Mouse (Mus musculus): Measurements from ENCODE around the gene Gm49388. TPM values are rescaled to one million over a fixed set of nuclear protein-coding genes. Genes with fewer than 3 reads are reported as not detected.
A peak's percentile ranks its signal among the peaks of the same experiment; 100 is the strongest.
"Not testable (repeated sequence)": the region's sequence is repeated elsewhere in the genome, so short reads cannot be mapped to it uniquely, and the experiment has no call there.

Gm49388 gene
- total RNA-seq, 1 experiment from 2014 or later: 1.4 TPM

DNA sequence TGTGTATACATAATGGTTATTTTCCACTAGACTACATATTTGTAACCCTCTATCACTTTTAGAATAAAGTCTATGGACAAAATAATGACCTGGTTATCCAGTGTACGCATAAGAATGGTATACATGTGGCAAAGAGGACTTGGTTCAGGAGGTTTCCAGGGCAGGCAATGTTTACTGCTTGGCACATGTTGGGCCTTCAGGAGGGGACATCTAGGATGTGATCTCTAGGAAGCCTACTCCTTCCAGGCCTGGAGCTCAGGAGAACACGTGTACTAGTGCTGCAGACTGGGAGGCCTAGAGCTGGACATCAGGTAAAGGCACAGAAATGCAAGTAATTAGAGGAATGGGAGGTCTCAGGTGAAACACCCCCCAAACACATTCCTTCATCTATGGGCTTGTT lies 50.1 kb downstream of the Gm49388 start:
- ATAC-seq (replicated peaks; ENCODE audit: low read depth, poor library complexity, severe bottlenecking): no peak

DNA sequence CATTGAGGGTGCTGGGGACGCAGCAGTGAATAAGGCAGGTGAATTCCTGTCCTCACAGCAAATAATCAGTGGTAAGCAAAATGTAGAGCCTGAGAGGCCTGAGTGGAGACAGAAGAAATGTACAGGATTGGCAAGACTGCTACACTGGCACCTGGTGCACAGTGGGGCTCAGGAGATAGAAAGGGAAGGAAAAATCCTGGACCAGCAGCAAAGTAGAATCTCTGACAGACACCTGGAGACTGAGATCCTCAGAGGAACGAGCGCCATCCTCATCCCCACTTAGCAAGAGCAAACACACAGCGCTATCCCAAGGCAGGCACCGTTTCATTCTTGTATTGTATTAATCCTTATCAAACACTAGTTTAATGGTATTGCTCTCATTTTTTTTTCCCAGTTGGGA lies 52.1 kb downstream of the Gm49388 start:
- ATAC-seq (replicated peaks; ENCODE audit: low read depth, poor library complexity, severe bottlenecking): no peak

DNA sequence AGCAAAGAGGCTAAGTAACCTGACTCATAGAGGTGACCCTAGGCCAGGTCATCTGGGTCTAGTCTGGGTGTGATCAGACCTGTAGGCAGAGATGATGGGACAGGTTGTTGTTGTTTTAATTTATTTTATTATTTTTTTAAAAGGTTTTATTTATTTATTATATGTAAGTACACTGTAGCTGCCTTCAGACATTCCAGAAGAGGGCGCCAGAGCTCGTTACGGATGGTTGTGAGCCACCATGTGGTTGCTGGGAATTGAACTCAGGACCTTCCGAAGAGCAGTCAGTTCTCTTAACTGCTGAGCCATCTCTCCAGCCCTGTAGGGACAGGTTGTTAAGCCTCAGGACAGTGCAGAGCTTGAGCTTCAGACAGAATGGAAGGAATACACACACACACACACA lies 52.5 kb downstream of the Gm49388 start:
- ATAC-seq (replicated peaks; ENCODE audit: low read depth, poor library complexity, severe bottlenecking): not testable (repeated sequence)

DNA sequence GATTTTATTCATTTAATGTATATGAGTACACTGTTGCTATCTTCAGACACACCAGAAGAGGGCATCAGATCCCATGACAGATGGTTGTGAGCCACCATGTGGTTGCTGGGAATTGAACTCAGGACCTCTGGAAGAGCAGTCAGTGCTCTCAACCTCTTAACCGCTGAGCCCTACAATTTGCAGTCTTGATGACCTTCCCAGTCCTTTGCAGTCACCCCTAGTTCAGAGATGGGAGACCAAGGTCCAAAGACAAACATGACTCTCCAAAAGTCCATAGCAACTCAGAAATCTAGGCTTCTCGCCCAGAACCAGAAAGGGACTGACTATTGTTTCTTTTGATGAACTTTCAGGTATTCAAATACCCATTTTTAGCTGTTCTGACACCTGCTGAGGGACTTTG lies 54.6 kb downstream of the Gm49388 start:
- not testable (repeated sequence) for ATAC-seq (replicated peaks; ENCODE audit: low read depth, poor library complexity, severe bottlenecking)

DNA sequence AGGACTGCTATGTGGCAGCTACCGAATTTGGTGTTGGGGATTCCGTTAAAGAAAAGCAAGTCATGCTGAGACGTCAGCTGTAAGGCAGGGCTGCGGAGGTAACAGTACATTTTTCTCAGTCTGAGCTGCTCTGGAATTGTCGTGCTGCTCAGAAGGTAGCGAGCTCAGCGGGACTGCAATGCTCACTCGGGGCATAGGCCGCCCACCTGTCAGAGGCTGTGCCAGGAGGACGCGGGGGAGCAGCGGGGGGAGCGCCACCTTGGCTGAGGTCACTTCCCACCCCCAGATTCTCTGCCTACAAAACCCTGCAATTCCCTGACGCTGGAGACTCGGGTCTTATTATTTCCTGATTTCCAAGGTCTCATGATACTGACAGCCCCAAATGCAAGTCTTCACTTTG lies 55.5 kb downstream of the Gm49388 start:
- peak; percentile 28 for ATAC-seq (replicated peaks; ENCODE audit: low read depth, poor library complexity, severe bottlenecking)

DNA sequence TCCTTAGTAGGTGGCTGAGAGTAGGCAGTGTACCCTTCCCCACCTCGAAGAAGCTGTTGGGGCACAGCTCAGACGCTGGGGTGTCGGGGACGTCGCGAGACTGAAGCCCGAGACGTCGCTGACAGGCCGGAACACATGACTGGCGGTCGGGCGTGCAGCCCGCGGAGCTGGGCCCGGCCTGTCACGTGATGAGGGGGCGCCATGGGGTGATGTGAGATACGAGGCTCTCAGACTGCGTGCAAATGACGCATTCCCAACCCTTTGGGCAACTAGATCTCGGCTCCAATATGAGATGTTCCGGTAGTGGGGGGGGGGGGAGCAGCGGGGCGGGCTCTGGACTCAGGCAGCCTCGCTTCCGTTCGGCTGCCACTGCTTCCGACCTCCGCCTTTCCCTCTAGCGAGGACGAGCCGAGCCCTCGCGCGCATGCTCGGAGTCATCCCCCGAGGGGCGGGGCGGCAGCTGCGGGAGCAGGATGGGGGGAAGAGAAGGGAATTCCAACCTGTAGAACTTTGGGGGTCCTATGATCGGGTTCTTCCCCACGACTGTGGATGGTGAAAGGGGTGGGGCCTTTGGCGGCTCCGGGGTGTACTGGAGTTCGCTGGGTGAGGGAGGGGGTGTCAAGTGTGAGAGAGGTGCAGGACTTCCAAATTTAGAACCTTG lies 56.1 kb downstream of the Gm49388 start:
- peak; percentile 84 for ATAC-seq (replicated peaks; ENCODE audit: low read depth, poor library complexity, severe bottlenecking)

DNA sequence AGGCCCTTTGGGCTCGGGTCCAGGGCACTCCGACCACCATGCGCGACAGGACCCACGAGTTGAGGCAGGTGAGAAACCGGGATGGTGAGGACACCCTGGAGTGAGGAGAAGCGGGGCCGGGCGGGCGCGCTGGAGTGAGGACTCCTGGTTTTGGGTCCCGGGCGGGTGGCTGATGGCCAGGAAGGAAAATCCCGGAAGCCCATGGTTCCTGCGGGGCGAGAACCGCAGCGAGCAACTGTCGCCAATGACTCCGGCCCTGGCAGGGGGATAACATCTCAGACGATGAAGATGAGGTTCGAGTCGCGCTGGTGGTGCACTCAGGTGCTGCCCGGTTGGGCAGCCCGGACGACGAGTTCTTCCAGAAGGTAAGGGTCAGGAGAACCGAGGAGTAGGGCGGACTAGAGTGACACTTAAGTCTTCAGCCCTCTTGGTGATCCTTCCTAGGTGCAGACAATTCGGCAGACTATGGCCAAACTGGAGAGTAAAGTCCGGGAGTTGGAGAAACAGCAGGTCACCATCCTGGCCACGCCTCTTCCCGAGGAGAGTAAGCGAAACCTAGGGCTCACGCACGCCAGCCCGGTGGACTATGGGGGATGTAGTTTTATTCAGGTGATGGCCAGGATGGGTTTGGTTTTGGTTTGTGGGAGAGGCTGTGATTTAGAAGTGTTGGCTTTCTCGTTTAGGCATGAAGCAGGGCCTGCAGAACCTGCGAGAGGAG lies 56.8 kb downstream of the Gm49388 start:
- ATAC-seq (replicated peaks; ENCODE audit: low read depth, poor library complexity, severe bottlenecking): peak; percentile 61

DNA sequence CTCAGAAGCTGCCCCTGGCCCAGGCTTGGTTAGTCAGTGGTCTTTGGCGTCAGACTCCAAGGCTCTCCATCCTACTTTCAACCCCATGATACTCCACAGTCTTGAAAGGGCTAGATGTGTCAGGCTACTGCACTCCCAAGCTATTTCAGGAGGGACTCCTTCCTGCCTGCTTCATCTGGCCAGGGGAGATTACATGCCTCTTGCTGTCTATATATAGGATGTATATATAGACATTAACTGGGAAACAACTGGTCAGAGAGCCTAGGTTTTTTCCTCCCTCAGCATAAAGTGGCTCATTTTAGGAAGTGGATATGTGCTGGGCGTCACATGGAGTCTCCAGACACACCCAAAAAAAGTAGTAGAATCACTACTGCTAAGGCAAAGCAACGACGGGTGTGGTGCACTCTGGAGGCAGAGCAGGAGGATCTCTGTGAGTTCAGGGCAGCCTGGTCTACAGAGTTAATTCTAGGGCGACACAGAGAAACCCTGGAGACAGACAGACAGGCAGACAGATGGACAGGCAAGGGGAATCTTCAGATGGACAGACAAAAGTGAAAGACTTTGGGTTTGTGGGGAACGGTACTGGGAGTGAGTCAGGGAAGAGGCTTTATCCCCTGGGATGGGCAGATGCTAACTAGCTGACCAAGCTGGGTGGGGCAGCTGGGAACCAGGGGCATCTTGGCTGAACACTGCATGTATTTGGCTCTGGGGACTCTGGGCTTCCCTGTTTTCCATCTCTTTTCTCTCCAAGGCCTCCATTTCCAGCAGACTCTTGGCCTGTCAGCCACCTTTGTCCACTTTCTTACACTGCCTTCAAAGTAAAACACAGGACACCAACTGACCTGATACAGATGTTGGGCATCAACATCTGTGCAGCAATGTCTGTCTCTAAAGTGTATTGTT lies 64.8 kb downstream of the Gm49388 start:
- ATAC-seq (replicated peaks; ENCODE audit: low read depth, poor library complexity, severe bottlenecking): peak; percentile 52; the same call in 1 of the 2 replicates

DNA sequence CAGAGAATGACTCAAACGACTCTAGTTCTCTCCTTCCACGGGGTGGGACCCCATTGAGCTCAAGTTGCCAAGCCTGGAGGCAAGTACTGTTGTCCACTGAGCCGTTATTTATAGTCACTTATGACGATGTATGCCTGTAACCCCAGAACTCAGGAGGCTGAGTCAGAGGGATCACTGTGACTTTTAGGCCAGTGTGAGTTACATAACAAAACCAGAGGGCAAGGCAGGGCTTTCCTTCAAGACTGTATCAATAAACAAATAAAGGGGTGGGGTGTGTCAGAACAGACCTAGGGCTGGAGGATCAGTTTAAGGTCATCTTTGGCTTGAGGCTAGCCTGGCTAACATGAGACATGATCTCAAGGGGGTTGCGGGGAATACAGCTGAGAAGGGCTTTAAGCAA lies 65.5 kb downstream of the Gm49388 start:
- no peak for ATAC-seq (replicated peaks; ENCODE audit: low read depth, poor library complexity, severe bottlenecking)

Other genes starting within 250 kb of the Gm49388 start
- gene Tmem265, start 224.2 kb upstream of the Gm49388 start, total RNA-seq (2017): 2.8 and 5.9 TPM in 2 replicates
- gene Phkg2, start 212.3 kb upstream of the Gm49388 start, total RNA-seq (2017): 18.3 and 31.8 TPM in 2 replicates
- 0.68 and 1.1 TPM in 2 replicates for gene Ccdc189, start 197.0 kb upstream of the Gm49388 start, total RNA-seq (2017)
- 55.9 and 57.4 TPM in 2 replicates for gene Rnf40, start 196.8 kb upstream of the Gm49388 start, total RNA-seq (2017)
- 12.9 and 39.4 TPM in 2 replicates for gene Zfp629, start 169.8 kb upstream of the Gm49388 start, total RNA-seq (2017)
- 54.4 and 68.0 TPM in 2 replicates for gene Bcl7c, start 76.7 kb upstream of the Gm49388 start, total RNA-seq (2017)
- 0.14 TPM in 1 of 2 replicates, not detected in the other for gene Ctf1, start 72.9 kb upstream of the Gm49388 start, total RNA-seq (2017)
- not detected in 2 replicates for gene Ctf2, start 53.4 kb upstream of the Gm49388 start, total RNA-seq (2017)
- 14.6 and 21.4 TPM in 2 replicates for gene Fbxl19, start 41.1 kb upstream of the Gm49388 start, total RNA-seq (2017)
- 24.5 and 40.6 TPM in 2 replicates for gene Orai3, start 15.8 kb upstream of the Gm49388 start, total RNA-seq (2017)
- 15.1 and 16.6 TPM in 2 replicates for gene Setd1a, start 8.9 kb upstream of the Gm49388 start, total RNA-seq (2017)
- gene Hsd3b7, start 15.0 kb downstream of the Gm49388 start, total RNA-seq (2017): 36.7 and 52.3 TPM in 2 replicates
- gene Stx4a, start 38.7 kb downstream of the Gm49388 start, total RNA-seq (2017): 47.6 and 56.9 TPM in 2 replicates
- 0.64 TPM in 1 of 2 replicates, not detected in the other for gene Stx1b, start 38.9 kb downstream of the Gm49388 start, total RNA-seq (2017)
- gene Zfp646, start 90.6 kb downstream of the Gm49388 start, total RNA-seq (2017): 47.1 and 50.4 TPM in 2 replicates
- 3.2 and 10.5 TPM in 2 replicates for gene Zfp668, start 91.2 kb downstream of the Gm49388 start, total RNA-seq (2017)
- 0.27 TPM in 1 of 2 replicates, not detected in the other for gene Prss53, start 105.4 kb downstream of the Gm49388 start, total RNA-seq (2017)
- not detected in 2 replicates for gene Gm21974, start 109.8 kb downstream of the Gm49388 start, total RNA-seq (2017)
- 27.6 and 34.0 TPM in 2 replicates for gene Vkorc1, start 110.0 kb downstream of the Gm49388 start, total RNA-seq (2017)
- gene Bckdk, start 118.5 kb downstream of the Gm49388 start, total RNA-seq (2017): 40.9 and 47.1 TPM in 2 replicates
- gene Kat8, start 126.9 kb downstream of the Gm49388 start, total RNA-seq (2017): 30.0 and 36.0 TPM in 2 replicates
- not detected in 2 replicates for gene Prss8, start 144.5 kb downstream of the Gm49388 start, total RNA-seq (2017)
- 2.4 and 4.3 TPM in 2 replicates for gene Prss36, start 161.1 kb downstream of the Gm49388 start, total RNA-seq (2017)
- gene Fus, start 181.8 kb downstream of the Gm49388 start, total RNA-seq (2017): 79.4 and 108 TPM in 2 replicates
- gene Pycard, start 208.3 kb downstream of the Gm49388 start, total RNA-seq (2017): 19.8 and 27.3 TPM in 2 replicates
- gene Trim72, start 218.3 kb downstream of the Gm49388 start, total RNA-seq (2017): not detected in 2 replicates

All from common myeloid progenitor, adult 5-6 weeks (primary cell).